Mouse (Mus musculus): ENCODE measurements around the gene Gm7534.

GRCm38 (mm10) chr4:134246719-134247258 is 44.0 kb upstream of the Gm7534 start, which contains the start of gene Gm30191:
- no peak for TF ChIP-seq CTCF (IDR thresholded peaks at IDR 0.05; ENCODE audit: control insufficient read depth, insufficient read depth, insufficient read length)
- TF ChIP-seq USF1 (IDR thresholded peaks at IDR 0.05; ENCODE audit: low read depth), result no peak
- TF ChIP-seq CEBPB (IDR thresholded peaks at IDR 0.05; ENCODE audit: low read depth), result no peak
- TF ChIP-seq MYOD1 (IDR thresholded peaks at IDR 0.05; ENCODE audit: control insufficient read depth, insufficient read length, low read depth), result no peak

Measured in C2C12 (cell line).